Mouse (Mus musculus) WW6 (cell line): ENCODE results near the gene Ptges2.

Source experiments
- DNase-seq: peaks from one replicate; pipeline ENCODE4 v3.0.0-alpha.2; 2013; ENCODE audit warnings: low read depth, low spot score

Ptges2 gene

DNA sequence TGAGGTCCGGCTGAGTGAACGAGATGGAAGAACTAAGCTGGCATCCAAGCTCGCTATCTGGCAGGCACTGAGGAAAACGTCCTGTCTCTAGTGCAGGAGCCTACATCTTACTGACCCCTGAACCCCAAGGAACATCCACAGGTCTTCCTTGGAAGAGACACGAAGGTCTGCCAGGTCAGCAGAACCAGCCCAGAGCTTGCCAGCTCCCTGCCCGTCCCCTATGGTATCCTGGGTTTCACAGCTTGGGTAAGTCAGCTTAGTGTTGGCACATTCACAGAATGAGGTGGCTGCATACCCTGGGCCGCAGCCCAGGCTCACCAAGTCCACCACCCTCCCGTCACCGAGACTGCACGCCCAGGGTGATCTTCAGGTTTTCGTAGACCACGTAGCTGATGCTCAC is 20.1 kb downstream of the Ptges2 start:
- DNase-seq, result no peak

DNA sequence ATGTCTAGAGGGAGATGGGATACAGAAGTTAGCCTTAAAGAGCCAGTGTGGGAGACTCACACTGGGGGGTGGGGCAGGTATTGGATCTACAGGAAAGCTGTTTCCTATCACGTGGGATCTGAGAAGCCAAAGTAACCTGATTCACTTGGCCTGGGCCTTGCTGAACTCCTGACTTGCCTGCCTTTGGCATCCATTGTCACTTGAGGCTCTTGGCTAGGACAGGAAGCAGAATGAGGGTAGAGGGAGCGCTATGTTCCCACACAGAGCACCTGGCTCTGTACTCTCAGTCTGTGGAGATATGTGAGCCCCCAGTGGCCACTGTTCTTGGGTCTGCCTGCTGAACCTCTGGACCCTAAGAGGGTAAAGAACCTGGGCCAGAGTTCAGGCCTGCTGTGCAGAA is 20.9 kb downstream of the Ptges2 start:
- no peak for DNase-seq

- DNase-seq, result no peak
These were observed 21.8 kb downstream of the Ptges2 start for GRCm38 (mm10) chr2:32417486-32417885.

DNA sequence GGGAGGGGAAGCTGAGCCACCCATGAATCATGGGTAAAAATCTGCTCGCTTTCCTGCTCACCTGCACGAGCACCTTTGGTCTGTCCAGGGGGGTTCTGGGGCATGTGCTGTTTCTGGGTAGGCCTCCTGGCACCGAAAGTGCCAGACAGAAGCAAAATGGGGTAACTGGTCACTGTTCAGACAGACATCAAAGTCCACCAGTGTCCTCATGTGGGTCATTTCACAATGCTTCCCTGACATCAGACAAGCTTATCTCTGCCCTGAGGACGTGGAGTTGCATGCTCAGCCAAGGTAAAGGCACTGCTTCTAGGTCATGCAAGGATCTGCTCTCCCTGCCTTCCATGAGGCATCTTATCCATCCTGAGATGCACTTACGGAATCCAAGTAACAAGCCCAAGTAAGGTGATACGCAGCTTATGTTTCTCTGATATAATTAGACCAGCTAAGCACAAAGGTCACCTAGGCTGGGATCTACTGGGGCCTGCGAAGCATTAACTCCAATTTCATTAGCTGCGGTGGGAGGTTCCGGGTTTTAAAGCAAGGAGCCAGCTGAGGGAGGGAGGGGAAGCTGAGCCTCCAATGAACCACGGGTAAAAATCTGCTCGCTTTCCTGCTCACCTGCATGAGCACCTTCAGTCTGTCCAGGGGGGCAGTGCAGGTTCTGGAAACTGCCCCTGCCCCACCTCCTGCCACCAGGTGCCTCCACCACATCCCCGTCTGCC is 22.9 kb downstream of the Ptges2 start:
- no peak for DNase-seq

DNA sequence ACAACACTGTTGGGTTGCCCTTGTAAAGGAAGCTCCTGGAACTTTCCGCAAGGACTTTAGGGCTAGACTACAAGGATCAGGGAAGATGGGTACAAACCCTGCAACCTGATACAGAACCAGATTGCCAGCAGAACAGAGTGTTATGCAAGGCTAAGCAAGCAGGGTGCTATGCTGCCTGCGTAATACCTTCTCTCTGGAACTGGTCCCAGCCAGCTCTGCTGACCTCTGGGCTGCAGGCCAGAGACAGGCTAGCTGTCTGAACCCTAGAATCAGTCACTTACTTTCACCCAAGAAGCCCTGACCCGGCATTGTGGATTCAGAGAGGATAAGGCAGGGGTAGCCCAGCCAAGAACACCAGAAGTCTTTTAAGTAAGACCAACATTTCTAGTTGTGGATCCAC is 23.7 kb downstream of the Ptges2 start:
- no peak for DNase-seq

DNA sequence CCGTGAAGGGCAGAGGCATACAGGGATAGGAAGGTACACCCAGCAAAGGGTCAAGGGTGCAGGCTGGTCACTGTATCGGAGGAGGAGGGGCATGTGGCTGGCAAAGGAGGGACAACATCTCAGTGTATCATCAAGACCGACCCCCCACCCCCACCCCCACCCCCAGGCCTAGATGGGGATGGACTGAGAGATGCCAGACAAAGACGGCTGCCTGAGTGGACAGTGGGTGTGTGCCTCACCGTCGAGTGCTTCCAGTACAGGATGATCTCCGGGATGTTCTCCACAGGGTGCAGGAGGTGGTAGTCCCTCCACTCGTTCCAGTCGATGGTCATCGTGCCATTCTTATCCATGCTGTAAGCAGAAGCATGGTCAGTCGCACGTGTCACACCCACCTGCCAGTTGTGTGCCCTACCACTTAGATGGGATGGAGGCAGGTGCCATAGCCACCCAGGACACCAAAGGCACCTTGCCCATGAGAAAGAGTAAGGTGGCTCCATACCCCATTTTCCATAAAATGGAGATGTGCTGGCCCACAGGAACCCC is 24.4 kb downstream of the Ptges2 start:
- no peak for DNase-seq

DNA sequence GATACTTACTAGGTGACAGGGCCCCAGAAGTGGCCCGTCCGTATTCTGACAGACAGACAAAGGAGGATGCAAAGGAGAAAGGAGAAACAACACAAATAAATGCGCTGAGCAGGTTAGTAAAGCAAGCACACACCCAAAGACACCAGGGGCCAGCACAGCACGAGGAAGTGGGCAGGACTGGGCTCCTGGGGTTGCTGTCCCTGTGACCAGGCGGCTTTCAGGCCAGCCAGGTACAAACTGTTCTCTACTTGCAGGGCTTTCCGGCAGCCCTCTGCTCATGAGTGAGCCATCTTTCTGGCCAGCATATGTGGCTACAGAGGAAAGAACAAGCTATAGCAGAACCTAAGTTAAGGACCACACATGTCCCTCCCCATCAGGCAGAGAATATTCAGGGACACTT is 25.0 kb downstream of the Ptges2 start:
- no peak for DNase-seq

- no peak for DNase-seq
These were observed 26.2 kb downstream of the Ptges2 start for GRCm38 (mm10) chr2:32421851-32422251.

DNA sequence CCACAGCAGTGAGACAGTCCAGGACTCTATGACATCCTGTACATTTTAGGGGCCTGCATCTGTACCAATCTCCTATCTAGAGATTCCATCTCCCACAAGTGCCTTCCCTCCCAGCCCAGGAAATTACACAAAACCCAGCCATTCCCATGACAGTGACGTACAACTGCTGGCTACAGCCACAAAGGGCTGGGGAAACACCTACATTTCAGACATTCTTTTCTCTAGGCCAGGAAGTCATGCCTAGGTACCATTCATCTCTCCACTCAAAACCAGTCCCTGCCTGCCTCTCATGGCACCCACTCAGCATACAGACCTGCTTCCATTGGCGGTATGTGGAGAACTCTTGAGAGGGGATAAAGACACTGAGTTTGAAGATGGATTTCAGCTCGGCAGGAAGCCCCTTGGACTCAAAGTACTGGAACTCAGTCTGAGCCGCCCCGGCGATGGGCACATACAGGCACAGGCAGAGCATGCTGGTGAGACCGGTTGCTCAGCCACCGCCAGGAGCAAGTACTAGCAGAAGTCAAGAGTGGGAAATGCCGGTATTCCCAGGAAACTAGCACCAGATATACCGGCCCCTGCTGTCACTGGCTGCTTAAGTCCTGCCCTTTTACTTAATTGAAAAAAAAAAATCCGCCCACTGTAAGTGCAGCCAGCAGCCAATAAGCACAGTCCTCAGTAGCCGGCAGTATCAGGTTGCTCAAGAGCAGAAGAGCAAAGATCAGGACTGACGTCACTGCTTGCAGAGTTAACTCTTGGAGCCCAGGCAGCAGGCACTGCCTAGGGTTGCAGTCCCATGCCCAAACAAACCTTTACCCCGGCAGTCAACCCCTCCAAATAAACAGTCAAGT is 28.0 kb downstream of the Ptges2 start:
- peak; percentile 46 for DNase-seq

DNA sequence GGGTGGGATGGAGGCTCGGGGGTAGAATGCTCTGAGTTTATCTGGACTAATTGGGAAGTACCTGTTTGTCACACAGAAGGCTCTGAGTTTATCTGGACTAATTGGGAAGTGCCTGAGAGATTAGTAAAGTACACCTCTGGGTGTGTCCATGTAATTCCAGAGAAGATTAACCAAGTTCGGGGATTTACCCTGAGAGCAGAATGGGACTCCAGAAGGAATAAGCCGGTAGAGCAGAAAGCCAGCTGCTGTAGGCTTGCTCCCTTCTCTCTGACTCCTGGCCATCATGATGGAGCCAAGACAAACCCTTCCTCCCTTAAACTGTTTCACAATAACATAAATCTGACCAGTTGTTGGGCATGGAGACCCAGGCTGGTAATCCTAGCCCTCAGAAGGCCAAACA is 29.1 kb downstream of the Ptges2 start:
- DNase-seq, result no peak

GRCm38 (mm10) chr2:32425568-32425967 is 29.9 kb downstream of the Ptges2 start:
- DNase-seq, result no peak

DNA sequence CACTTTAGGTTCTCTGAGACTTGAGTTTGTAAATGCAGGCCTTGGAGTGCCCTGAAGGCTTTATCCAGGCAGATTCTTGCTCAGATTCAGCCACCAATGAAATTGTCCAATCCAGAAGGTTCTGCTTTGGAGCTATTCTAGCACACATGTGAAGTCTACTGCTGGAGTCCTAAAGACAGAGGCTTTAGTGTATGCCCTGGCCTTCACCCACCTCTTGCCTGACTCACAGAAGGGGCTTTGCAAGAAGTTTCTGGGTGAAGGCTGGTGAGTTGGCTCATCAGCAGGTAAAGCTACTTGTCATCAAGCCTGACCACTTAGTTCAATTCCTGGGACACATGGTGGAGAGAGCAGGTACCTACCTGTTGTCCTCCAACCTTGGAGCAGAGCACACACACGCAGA is 30.4 kb downstream of the Ptges2 start:
- no peak for DNase-seq

- no peak for DNase-seq
These were observed 32.0 kb downstream of the Ptges2 start for GRCm38 (mm10) chr2:32427720-32428119.

GRCm38 (mm10) chr2:32428262-32428722 is 32.6 kb downstream of the Ptges2 start:
- no peak for DNase-seq

- no peak for DNase-seq
These were observed 33.7 kb downstream of the Ptges2 start for GRCm38 (mm10) chr2:32429215-32429891.

- peak; percentile 54 for DNase-seq
These were observed 35.3 kb downstream of the Ptges2 start for GRCm38 (mm10) chr2:32430701-32431676.

GRCm38 (mm10) chr2:32436686-32437372 is 41.1 kb downstream of the Ptges2 start:
- DNase-seq, result no peak

- no peak for DNase-seq
These were observed 42.0 kb downstream of the Ptges2 start for GRCm38 (mm10) chr2:32437612-32438166.

GRCm38 (mm10) chr2:32438733-32439132 is 43.0 kb downstream of the Ptges2 start:
- no peak for DNase-seq

GRCm38 (mm10) chr2:32439177-32439576 is 43.5 kb downstream of the Ptges2 start:
- no peak for DNase-seq
